Comparison of ENCODE assay signal across 9 mouse cellular contexts in genomic region chr11:88009542-88010190, GRCm38 (mm10). TPM values are rescaled to one million over a fixed set of nuclear protein-coding genes. Genes with fewer than 3 reads are reported as not detected.
DNase-seq lines count a peak whose midpoint lies in the region; ATAC-seq lines count a peak whose summit lies in the region.
"Had no signal": no experiment of that assay in that cellular context is flagged by ENCODE, and none has a peak within 500 bp of the region (broad histone marks: within the 10 kb centered on the region; RNA-seq: fewer than 3 reads in every experiment).

No protein-coding gene starts in this region.

- H3K9ac ChIP-seq in heart, embryonic 13.5 days = peak overlapping the region; percentile 13
- H3K9ac ChIP-seq in neural tube, embryonic 13.5 days = peak overlapping the region; percentile 41; the same call in 1 of the 2 replicates

- H3K4me3 ChIP-seq in heart, embryonic 13.5 days = peak overlapping the region; percentile 34
- H3K4me3 ChIP-seq in neural tube, embryonic 13.5 days = no peak overlapping the region
- H3K4me3 ChIP-seq: erythroblast, embryonic 14.5 days had no signal

- H3K36me3 ChIP-seq in heart, embryonic 13.5 days = no peaks in the 10 kb centered on the region
- no peaks in the 10 kb centered on the region for H3K36me3 ChIP-seq in neural tube, embryonic 13.5 days

- ATAC-seq in heart, embryonic 13.5 days (ENCODE audit: extremely low read depth, insufficient number of reproducible peaks, low FRiP score, low TSS enrichment) = no peak
- peak; percentile 71; the same call in 1 of the 2 replicates for ATAC-seq in neural tube, embryonic 13.5 days (ENCODE audit: low read depth)

- H3K4me1 ChIP-seq in heart, embryonic 13.5 days = peaks cover 38% of the 10 kb centered on the region
- H3K4me1 ChIP-seq in neural tube, embryonic 13.5 days (replicated peaks) = peaks cover 12% of the 10 kb centered on the region

- WGBS in heart, embryonic 13.5 days = 13% methylated on average over 16 of the region's 16 CpGs
- WGBS in neural tube, embryonic 13.5 days = 23% methylated on average over 16 of the region's 16 CpGs

- H3K4me2 ChIP-seq in heart, embryonic 13.5 days = peak overlapping the region; percentile 61
- H3K4me2 ChIP-seq in neural tube, embryonic 13.5 days = peak overlapping the region; percentile 35

- H3K27me3 ChIP-seq in heart, embryonic 13.5 days (replicated peaks) = peaks cover 13% of the 10 kb centered on the region; the same call in 1 of the 2 replicates
- no peaks in the 10 kb centered on the region for H3K27me3 ChIP-seq in neural tube, embryonic 13.5 days

- no peaks in the 10 kb centered on the region for H3K9me3 ChIP-seq in heart, embryonic 13.5 days
- H3K9me3 ChIP-seq in neural tube, embryonic 13.5 days = no peaks in the 10 kb centered on the region

- H3K27ac ChIP-seq in heart, embryonic 13.5 days (replicated peaks) = no peak overlapping the region
- H3K27ac ChIP-seq in neural tube, embryonic 13.5 days (replicated peaks) = peak overlapping the region; percentile 49

- peak; percentile 91 for DNase-seq in heart, adult 11 months
- no peak for DNase-seq in heart, adult 8-10 months (ENCODE audit: low spot score)
- DNase-seq in cerebellum, adult 9-11 months = peak; percentile 72
- peak; percentile 56 to 61 for DNase-seq in layer of hippocampus, postnatal 14 days (ENCODE audit: low spot score in 2 of 2)
- no peak for DNase-seq in liver
- DNase-seq in adrenal gland, postnatal 25 days = no peak

RNA-seq across cellular contexts. Expression of gene Dynll2, which starts 22.3 kb away (rescaled TPM):
- 100 to 1,000 TPM; 414 to 471 (median 442) TPM for total RNA-seq in heart, adult 8-10 months (2022)
- polyA plus RNA-seq in heart, embryonic 13.5 days (2015; fragmentation: Nextera tagmentation; extraction: Ambion mirVana) = 19.1 and 19.7 TPM in 2 replicates
- total RNA-seq in layer of hippocampus, postnatal 14 days (2021) = 100 to 1,000 TPM; 406 to 432 TPM
- polyA plus RNA-seq in neural tube, embryonic 13.5 days (2015; fragmentation: Nextera tagmentation; extraction: Ambion mirVana) = 49.1 and 51.2 TPM in 2 replicates
- total RNA-seq in adrenal gland, postnatal 25 days (2021) = 213 TPM in 2 replicates

RNA-seq across cellular contexts. Expression of gene Srsf1, which starts 37.5 kb away (rescaled TPM):
- total RNA-seq in heart, adult 8-10 months (2022) = 100 to 1,000 TPM in 3 of 4 experiments, 10 to 100 TPM in 1; 97.6 to 103 (median 102) TPM
- polyA plus RNA-seq in heart, embryonic 13.5 days (2015; fragmentation: Nextera tagmentation; extraction: Ambion mirVana) = 170 and 175 TPM in 2 replicates
- 100 to 1,000 TPM; 202 to 214 TPM for total RNA-seq in layer of hippocampus, postnatal 14 days (2021)
- polyA plus RNA-seq in neural tube, embryonic 13.5 days (2015; fragmentation: Nextera tagmentation; extraction: Ambion mirVana) = 281 and 354 TPM in 2 replicates
- total RNA-seq in adrenal gland, postnatal 25 days (2021) = 226 and 298 TPM in 2 replicates

RNA-seq across cellular contexts. Expression of gene Vezf1, which starts 58.4 kb away (rescaled TPM):
- 10 to 100 TPM; 39.8 to 44.7 (median 41.8) TPM for total RNA-seq in heart, adult 8-10 months (2022)
- 21.9 and 22.1 TPM in 2 replicates for polyA plus RNA-seq in heart, embryonic 13.5 days (2015; fragmentation: Nextera tagmentation; extraction: Ambion mirVana)
- 10 to 100 TPM; 24.8 to 27.7 TPM for total RNA-seq in layer of hippocampus, postnatal 14 days (2021)
- polyA plus RNA-seq in neural tube, embryonic 13.5 days (2015; fragmentation: Nextera tagmentation; extraction: Ambion mirVana) = 53.9 and 62.8 TPM in 2 replicates
- 45.8 and 51.8 TPM in 2 replicates for total RNA-seq in adrenal gland, postnatal 25 days (2021)

Comparison
In these comparisons a context has a peak if more than half of its experiments do, and no peak if none do; other contexts are left out.
1. DNase-seq: peak in heart, adult 11 months (single experiment), cerebellum, adult 9-11 months (single experiment) and layer of hippocampus, postnatal 14 days (2 of 2); none in heart, adult 8-10 months (single experiment), liver (single experiment) and adrenal gland, postnatal 25 days (single experiment).